Mouse (Mus musculus) layer of hippocampus, adult 9-10 months (tissue): Measurements from ENCODE around the gene Gm28036.

Experiments
- DNase-seq: peaks from one replicate; pipeline ENCODE4 v3.0.0; 2022; ENCODE audit warnings: low spot score

Gm28036 gene

GRCm38 (mm10) chr2:156084541-156084940, 42.4 kb downstream of the Gm28036 start:
- no peak for DNase-seq

- DNase-seq: no peak
These were observed 46.5 kb downstream of the Gm28036 start for GRCm38 (mm10) chr2:156080391-156080790.

DNA sequence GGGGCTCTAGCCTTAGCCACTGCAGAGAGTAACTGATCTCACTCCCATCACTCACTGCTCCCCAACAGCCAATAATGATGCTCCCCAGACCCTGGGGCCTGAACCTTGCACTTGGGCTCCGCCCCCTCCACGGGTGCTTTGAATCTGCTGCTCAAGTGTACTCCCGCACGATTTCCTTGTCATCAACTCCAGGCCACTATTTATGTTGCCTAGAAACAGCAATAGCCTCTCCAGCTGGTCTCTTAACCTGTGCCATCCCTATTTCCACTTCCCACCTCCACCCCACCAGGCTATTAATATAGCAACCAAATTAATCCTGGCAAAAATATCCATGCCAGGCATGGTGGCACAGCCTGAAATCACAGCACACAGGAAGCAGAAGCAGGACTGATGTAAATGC, 47.2 kb downstream of the Gm28036 start:
- DNase-seq: no peak

DNA sequence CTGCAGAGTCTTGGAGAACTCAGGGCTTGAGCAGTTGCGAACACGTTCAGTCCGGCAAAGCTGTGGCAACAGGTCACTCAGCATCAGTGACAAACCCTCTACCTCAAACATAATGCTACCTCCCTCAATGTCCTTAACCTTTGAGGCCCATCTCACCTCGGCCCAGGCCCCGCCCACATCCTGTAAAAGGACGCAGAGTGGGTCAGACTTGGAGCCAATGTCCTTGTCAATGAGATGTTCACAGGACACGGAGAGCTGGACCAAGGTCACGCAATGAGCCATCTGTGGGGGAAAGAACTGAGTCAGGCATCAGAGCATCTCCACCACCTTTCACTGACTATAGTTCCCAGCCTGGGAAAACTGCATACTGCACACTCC, 47.7 kb downstream of the Gm28036 start:
- DNase-seq: no peak

DNA sequence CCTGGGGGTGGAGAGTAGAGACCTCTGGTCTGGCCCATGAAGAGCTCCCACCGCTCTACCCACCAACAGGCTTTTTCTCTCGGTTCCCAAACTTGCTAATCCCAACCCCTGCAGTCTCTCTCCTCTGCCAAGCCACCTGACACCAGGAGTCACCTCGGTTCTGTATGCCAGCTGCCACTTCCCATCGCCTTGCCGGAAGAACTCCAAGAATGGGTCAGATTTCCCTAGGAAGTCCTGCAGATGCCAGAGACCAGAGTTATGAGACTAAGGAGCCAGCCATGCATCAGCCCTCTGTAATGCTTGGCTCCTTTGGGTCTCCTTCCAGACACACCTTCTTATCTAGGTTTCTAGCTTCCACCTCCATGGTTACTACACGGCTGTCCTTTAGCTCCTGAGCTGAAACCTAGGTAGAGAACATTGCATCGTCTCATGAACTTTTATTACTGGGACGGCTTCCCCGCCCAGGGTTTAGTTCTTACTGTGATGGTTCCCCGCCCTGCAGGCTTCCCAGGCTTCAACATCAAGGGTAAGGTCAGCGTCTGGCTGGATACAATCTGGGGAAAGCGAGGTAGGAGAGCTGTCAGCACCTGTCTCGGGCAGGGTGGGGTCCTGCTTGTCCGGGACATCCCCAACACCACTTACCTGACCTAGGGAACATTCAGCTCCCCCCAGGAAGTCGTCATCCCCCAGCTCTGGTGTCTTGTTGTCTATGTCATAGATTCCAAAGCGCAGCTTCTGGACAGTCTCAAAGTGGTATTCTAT, 48.3 kb downstream of the Gm28036 start:
- no peak for DNase-seq

GRCm38 (mm10) chr2:156077461-156077860, 49.4 kb downstream of the Gm28036 start:
- DNase-seq: no peak

DNA sequence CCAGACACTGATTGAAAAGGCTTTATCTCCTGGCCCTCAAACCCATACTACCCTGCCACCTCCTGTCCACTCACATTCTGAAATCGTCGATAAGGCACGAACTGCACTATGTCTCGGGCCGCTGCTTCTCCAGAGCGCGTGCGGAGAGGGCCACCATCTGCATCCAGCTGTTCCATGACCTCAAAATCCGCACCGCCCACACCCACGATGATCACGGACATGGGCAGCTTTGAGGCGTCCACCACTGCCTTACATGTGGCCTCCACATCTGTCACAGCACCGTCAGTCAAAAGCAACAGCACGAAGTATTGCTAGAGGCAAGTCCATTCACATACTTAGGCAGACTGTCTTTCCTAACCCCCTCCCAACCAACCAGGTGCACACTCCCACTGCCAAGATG, 53.2 kb downstream of the Gm28036 start:
- DNase-seq: no peak

- DNase-seq: no peak
These were observed 55.7 kb downstream of the Gm28036 start for GRCm38 (mm10) chr2:156071236-156071635.

DNA sequence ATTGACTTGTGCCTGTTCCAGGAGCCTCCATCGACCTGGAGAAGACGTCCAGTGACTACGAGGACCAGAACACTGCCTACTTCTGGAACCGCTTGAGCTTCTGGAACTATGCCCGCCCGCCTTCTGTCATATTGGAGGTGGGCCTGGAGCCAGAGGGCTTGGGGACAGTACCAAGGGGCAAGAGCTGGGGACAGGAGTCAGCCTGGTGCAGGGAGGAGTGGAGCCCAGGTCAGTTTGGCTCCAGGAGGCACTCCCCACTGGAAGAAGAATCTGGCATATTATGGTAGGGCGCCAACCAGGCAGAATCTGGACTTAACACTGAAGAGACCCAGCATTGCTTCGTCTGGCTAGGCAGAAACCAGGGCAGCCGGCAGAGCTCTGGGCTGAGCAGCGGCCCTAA, 59.0 kb downstream of the Gm28036 start:
- no peak for DNase-seq

DNA sequence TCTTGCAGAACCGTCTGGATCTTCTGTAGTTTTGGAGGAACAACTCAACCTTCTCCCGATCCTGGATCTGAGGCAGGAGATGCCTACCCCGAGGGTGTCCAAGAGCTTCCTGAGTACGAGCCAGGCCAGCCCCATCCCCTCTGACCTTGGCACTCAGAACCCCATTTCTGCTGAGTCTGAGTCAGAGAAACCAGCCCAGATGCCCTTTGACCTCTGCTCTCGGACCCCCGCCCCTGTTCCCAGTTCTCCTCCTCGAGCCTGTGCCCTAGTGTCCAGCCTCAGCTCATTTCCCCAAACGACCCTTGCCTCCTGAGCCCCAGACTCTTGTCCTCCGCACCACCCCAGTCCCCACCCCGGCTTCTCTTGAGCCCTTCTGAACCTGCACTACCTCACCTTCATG, 60.8 kb downstream of the Gm28036 start:
- no peak for DNase-seq

DNA sequence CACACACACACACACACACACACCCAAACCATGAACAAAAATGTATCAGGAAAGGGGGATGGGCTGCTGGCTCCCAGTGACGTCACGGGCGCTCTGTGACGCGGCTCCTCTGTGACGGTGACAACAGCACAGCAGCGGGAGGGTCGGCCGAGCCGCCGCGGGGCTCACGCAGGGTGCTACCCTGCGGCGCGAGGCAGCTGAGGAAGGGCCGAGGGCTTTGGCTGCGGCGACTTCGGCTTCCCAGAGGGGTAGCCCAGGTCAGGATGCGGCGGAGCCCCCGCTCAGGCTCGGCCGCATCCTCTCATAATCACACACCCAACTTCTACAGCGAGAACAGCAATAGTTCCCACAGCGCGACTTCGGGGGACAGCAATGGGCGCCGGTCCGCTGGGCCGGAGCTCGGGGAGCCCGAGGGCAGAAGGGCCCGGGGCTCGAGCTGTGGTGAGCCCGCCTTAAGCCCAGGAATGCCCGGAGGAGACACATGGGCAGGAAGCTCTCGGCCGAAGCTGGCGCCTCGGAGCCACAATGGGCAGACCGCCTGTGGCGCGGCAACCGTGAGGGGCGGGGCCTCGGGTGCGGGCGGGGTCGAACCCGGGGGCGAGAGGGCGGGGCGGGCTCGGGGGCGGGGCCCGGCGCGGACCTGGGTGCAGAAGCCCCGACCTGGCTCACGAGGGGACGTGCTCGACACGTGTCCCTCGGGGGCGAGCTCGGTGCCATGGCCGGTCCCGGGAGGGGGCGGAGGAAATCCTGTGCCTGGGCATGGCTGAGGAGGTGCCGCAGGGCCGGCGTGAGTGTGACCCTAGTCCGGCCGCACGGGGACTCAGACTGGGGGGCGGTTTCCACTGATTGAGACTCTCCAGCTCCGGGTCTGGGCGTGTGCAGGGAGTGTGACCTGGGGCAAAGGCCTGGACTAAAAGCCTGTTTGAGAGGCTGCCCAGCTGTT, 61.5 kb downstream of the Gm28036 start, which contains the start of gene Spag4:
Gene Spag4, plus strand, starts transcription at position 77 of the 943 bp plus-strand sequence.
- DNase-seq: no peak

- DNase-seq: no peak
These were observed 74.1 kb downstream of the Gm28036 start, which contains the start of gene Fer1l4 for GRCm38 (mm10) chr2:156052816-156053215. TSS of gene Fer1l4 (minus strand) at chr2:156052947.

GRCm38 (mm10) chr2:156047929-156048328, 79.0 kb downstream of the Gm28036 start:
- no peak for DNase-seq

DNA sequence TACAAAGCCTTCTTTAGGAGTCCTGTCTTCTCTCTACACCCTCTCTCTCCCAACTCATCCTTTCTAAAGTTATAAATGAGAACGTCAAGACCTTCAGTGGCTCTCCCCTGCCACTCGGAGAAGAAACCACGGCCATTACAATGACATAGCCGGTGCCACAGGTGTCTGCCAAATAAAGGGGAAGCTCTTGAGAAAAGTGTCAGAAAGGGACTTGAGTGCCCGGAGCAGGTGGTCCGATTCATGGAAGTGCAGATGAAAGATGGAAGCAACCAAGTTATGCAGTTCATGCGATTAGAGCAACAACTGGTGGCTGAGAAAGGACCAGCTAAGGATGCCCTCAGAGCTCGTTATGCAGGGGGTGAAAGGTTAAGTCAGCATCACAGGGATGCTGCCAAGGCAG, 84.0 kb downstream of the Gm28036 start:
- DNase-seq: no peak

GRCm38 (mm10) chr2:156039390-156039789, 87.5 kb downstream of the Gm28036 start:
- DNase-seq: no peak

GRCm38 (mm10) chr2:156025482-156025881, 101.4 kb downstream of the Gm28036 start:
- no peak for DNase-seq
